Mouse (Mus musculus): ENCODE results near the gene Mnd1. TPM values are rescaled to one million over a fixed set of nuclear protein-coding genes. Genes with fewer than 3 reads are reported as not detected.

The Mnd1 gene
- polyA plus RNA-seq, 1 experiment from 2014 or later: 14.2 TPM

GRCm38 (mm10) chr3:84106106-84106505, 49.5 kb downstream of the Mnd1 start:
- DNase-seq (ENCODE audit: low spot score) (no peak), ATAC-seq (replicated peaks; ENCODE audit: low FRiP score) (no peak)
- Histone ChIP-seq H3K9me3 (ENCODE audit: control insufficient read depth, low read length) (no peaks in the 10 kb centered on the region), H3K4me1 (replicated peaks; ENCODE audit: control insufficient read depth, insufficient read depth, low read length) (no peaks in the 10 kb centered on the region), H3K27ac (ENCODE audit: low read depth, low read length) (no peak overlapping the region), H3K4me2 (no peak overlapping the region), H3K27me3 (replicated peaks; ENCODE audit: control insufficient read depth, insufficient read depth, low read length) (no peaks in the 10 kb centered on the region), H3K9ac (ENCODE audit: low read depth, low read length) (no peak overlapping the region), H3K36me3 (ENCODE audit: control insufficient read depth, insufficient read depth, low read length) (no peaks in the 10 kb centered on the region), H3K4me3 (ENCODE audit: low read depth, low read length) (no peak overlapping the region)
- WGBS: 80% methylated on average over 2 of the region's 2 CpGs

DNA sequence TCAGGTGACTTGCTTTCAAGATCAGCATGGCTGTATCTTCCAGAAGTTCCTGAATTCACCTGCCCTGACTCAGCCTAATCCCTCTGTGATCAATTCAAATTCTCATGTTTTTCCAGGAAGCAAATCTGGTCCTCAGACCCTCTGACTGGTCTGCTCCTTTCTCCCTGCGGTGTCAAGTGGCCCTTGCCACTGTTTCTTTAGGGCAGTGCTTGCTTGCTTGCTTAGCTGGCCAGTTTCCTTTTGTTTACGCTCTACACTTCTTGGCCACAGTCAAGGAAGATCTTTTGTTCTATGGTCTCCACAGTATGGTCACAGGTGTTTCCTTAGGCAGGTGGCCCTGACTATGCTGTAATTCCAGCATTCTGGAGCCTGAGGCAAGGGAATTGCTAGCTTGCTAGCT, 52.0 kb downstream of the Mnd1 start:
- Histone ChIP-seq H3K9ac (ENCODE audit: low read depth, low read length) (no peak overlapping the region), H3K4me2 (no peak overlapping the region), H3K27me3 (replicated peaks; ENCODE audit: control insufficient read depth, insufficient read depth, low read length) (no peaks in the 10 kb centered on the region), H3K9me3 (ENCODE audit: control insufficient read depth, low read length) (no peaks in the 10 kb centered on the region), H3K36me3 (ENCODE audit: control insufficient read depth, insufficient read depth, low read length) (no peaks in the 10 kb centered on the region), H3K4me1 (replicated peaks; ENCODE audit: control insufficient read depth, insufficient read depth, low read length) (no peaks in the 10 kb centered on the region), H3K27ac (ENCODE audit: low read depth, low read length) (no peak overlapping the region), H3K4me3 (ENCODE audit: low read depth, low read length) (no peak overlapping the region)
- ATAC-seq (replicated peaks; ENCODE audit: low FRiP score) (no peak), DNase-seq (ENCODE audit: low spot score) (no peak)
- 76% methylated on average over 2 of the region's 2 CpGs for WGBS

- no peak overlapping the region for H3K27ac ChIP-seq (ENCODE audit: low read depth, low read length)
- H3K4me1 ChIP-seq (replicated peaks; ENCODE audit: control insufficient read depth, insufficient read depth, low read length): no peaks in the 10 kb centered on the region
- WGBS: 92% methylated on average over 2 of the region's 2 CpGs
- no peak for ATAC-seq (replicated peaks; ENCODE audit: low FRiP score)
- H3K4me3 ChIP-seq (ENCODE audit: low read depth, low read length): no peak overlapping the region
- no peaks in the 10 kb centered on the region for H3K27me3 ChIP-seq (replicated peaks; ENCODE audit: control insufficient read depth, insufficient read depth, low read length)
- H3K36me3 ChIP-seq (ENCODE audit: control insufficient read depth, insufficient read depth, low read length): no peaks in the 10 kb centered on the region
- H3K9me3 ChIP-seq (ENCODE audit: control insufficient read depth, low read length): no peaks in the 10 kb centered on the region
- H3K4me2 ChIP-seq: no peak overlapping the region
- no peak for DNase-seq (ENCODE audit: low spot score)
- no peak overlapping the region for H3K9ac ChIP-seq (ENCODE audit: low read depth, low read length)
These were observed 62.7 kb downstream of the Mnd1 start for GRCm38 (mm10) chr3:84092875-84093274.

GRCm38 (mm10) chr3:84090982-84091381, 64.6 kb downstream of the Mnd1 start:
- 35% methylated on average over 2 of the region's 2 CpGs for WGBS
- peak; percentile 60; the same call in 1 of the 2 replicates for ATAC-seq (replicated peaks; ENCODE audit: low FRiP score)

GRCm38 (mm10) chr3:84086921-84087320, 68.7 kb downstream of the Mnd1 start:
- no peak overlapping the region for H3K27ac ChIP-seq (ENCODE audit: low read depth, low read length)
- H3K9me3 ChIP-seq (ENCODE audit: control insufficient read depth, low read length): no peaks in the 10 kb centered on the region; the same call in 1 of the 2 replicates
- no peaks in the 10 kb centered on the region for H3K36me3 ChIP-seq (ENCODE audit: control insufficient read depth, insufficient read depth, low read length)
- WGBS: 85% methylated on average over 2 of the region's 2 CpGs
- no peak overlapping the region for H3K4me3 ChIP-seq (ENCODE audit: low read depth, low read length)
- no peaks in the 10 kb centered on the region for H3K27me3 ChIP-seq (replicated peaks; ENCODE audit: control insufficient read depth, insufficient read depth, low read length)
- H3K4me2 ChIP-seq: no peak overlapping the region
- no peak for ATAC-seq (replicated peaks; ENCODE audit: low FRiP score)
- no peaks in the 10 kb centered on the region for H3K4me1 ChIP-seq (replicated peaks; ENCODE audit: control insufficient read depth, insufficient read depth, low read length)
- no peak overlapping the region for H3K9ac ChIP-seq (ENCODE audit: low read depth, low read length)
- DNase-seq (ENCODE audit: low spot score): no peak

More at GRCm38 (mm10) chr3:84090982-84091381, 64.6 kb downstream of the Mnd1 start:
- H3K36me3 ChIP-seq (ENCODE audit: control insufficient read depth, insufficient read depth, low read length): no peaks in the 10 kb centered on the region
- no peak overlapping the region for H3K9ac ChIP-seq (ENCODE audit: low read depth, low read length)
- no peak for DNase-seq (ENCODE audit: low spot score)
- no peaks in the 10 kb centered on the region for H3K9me3 ChIP-seq (ENCODE audit: control insufficient read depth, low read length)
- H3K27ac ChIP-seq (ENCODE audit: low read depth, low read length): no peak overlapping the region
- H3K4me2 ChIP-seq: no peak overlapping the region
- H3K4me3 ChIP-seq (ENCODE audit: low read depth, low read length): no peak overlapping the region
- no peaks in the 10 kb centered on the region for H3K27me3 ChIP-seq (replicated peaks; ENCODE audit: control insufficient read depth, insufficient read depth, low read length)
- H3K4me1 ChIP-seq (replicated peaks; ENCODE audit: control insufficient read depth, insufficient read depth, low read length): no peaks in the 10 kb centered on the region

DNA sequence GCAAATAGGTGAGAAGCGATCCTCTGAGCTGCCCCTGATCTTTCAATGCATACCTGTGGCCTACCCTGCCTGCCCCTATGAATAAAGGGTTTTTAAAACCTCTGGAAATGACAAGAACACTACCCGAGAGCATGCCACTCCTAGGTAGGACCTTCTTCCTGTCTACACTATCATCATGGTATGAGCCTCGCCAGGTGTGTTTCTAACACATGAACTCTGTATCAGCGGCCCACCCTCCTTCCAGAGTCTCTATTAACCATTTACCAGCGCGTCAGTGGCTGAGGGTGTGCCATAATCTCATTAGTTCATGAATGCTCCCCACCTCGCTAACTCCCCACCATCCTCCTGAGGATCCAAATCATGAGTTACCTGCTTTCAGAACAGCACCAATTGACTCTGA, 69.2 kb downstream of the Mnd1 start:
- no peak for DNase-seq (ENCODE audit: low spot score)
- H3K36me3 ChIP-seq (ENCODE audit: control insufficient read depth, insufficient read depth, low read length): no peaks in the 10 kb centered on the region
- H3K4me2 ChIP-seq: no peak overlapping the region
- H3K27me3 ChIP-seq (replicated peaks; ENCODE audit: control insufficient read depth, insufficient read depth, low read length): no peaks in the 10 kb centered on the region
- ATAC-seq (replicated peaks; ENCODE audit: low FRiP score): no peak
- H3K27ac ChIP-seq (ENCODE audit: low read depth, low read length): no peak overlapping the region
- no peak overlapping the region for H3K9ac ChIP-seq (ENCODE audit: low read depth, low read length)
- H3K9me3 ChIP-seq (ENCODE audit: control insufficient read depth, low read length): no peaks in the 10 kb centered on the region; the same call in 1 of the 2 replicates
- no peaks in the 10 kb centered on the region for H3K4me1 ChIP-seq (replicated peaks; ENCODE audit: control insufficient read depth, insufficient read depth, low read length)
- no peak overlapping the region for H3K4me3 ChIP-seq (ENCODE audit: low read depth, low read length)
- 81% methylated on average over 7 of the region's 7 CpGs for WGBS

GRCm38 (mm10) chr3:84085429-84085828, 70.2 kb downstream of the Mnd1 start:
- no peaks in the 10 kb centered on the region; the same call in 1 of the 2 replicates for H3K9me3 ChIP-seq (ENCODE audit: control insufficient read depth, low read length)
- no peaks in the 10 kb centered on the region for H3K36me3 ChIP-seq (ENCODE audit: control insufficient read depth, insufficient read depth, low read length)
- no peak overlapping the region for H3K4me2 ChIP-seq
- ATAC-seq (replicated peaks; ENCODE audit: low FRiP score) (no peak), DNase-seq (ENCODE audit: low spot score) (no peak)
- WGBS: 49% methylated on average over 9 of the region's 9 CpGs
- no peak overlapping the region for H3K27ac ChIP-seq (ENCODE audit: low read depth, low read length)
- H3K4me1 ChIP-seq (replicated peaks; ENCODE audit: control insufficient read depth, insufficient read depth, low read length): no peaks in the 10 kb centered on the region
- H3K27me3 ChIP-seq (replicated peaks; ENCODE audit: control insufficient read depth, insufficient read depth, low read length): no peaks in the 10 kb centered on the region
- H3K9ac ChIP-seq (ENCODE audit: low read depth, low read length): no peak overlapping the region
- H3K4me3 ChIP-seq (ENCODE audit: low read depth, low read length): no peak overlapping the region

DNA sequence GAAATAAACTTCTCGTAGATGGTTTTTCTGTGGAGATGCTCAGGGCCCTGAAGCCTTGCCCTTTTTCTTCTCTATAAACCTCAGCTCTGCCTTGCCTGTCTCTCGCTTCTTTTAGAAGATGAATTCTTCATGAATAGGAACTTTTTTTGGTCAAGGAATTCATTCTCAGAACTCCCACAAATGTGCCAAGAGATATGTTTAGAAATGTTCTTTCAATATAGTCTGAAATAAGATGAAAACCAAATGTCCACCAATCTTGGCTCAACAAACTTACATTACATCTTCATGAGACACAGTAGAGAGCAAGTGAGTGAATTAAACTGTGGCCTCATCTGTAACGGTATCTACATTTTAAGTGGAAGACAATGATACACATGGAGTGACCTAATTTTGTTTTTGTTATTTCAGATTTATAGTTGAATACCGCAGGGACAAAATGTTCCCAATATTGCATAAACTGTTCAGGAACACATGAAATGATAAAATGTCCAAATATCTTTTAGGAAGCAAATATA, 74.3 kb downstream of the Mnd1 start:
- ATAC-seq (replicated peaks; ENCODE audit: low FRiP score) (no peak), DNase-seq (ENCODE audit: low spot score) (no peak)
- no peak overlapping the region for H3K4me3 ChIP-seq (ENCODE audit: low read depth, low read length)
- H3K9ac ChIP-seq (ENCODE audit: low read depth, low read length): no peak overlapping the region
- H3K4me1 ChIP-seq (replicated peaks; ENCODE audit: control insufficient read depth, insufficient read depth, low read length): no peaks in the 10 kb centered on the region
- H3K36me3 ChIP-seq (ENCODE audit: control insufficient read depth, insufficient read depth, low read length): no peaks in the 10 kb centered on the region
- H3K27me3 ChIP-seq (replicated peaks; ENCODE audit: control insufficient read depth, insufficient read depth, low read length): no peaks in the 10 kb centered on the region
- H3K9me3 ChIP-seq (ENCODE audit: control insufficient read depth, low read length): no peaks in the 10 kb centered on the region; the same call in 1 of the 2 replicates
- whole genome bisulfite sequencing: 86% methylated on average over 4 of the region's 4 CpGs
- no peak overlapping the region for H3K27ac ChIP-seq (ENCODE audit: low read depth, low read length)
- H3K4me2 ChIP-seq: no peak overlapping the region

- H3K9ac ChIP-seq (ENCODE audit: low read depth, low read length): no peak overlapping the region
- H3K27ac ChIP-seq (ENCODE audit: low read depth, low read length): no peak overlapping the region
- H3K27me3 ChIP-seq (replicated peaks; ENCODE audit: control insufficient read depth, insufficient read depth, low read length): no peaks in the 10 kb centered on the region
- no peak overlapping the region for H3K4me3 ChIP-seq (ENCODE audit: low read depth, low read length)
- ATAC-seq (replicated peaks; ENCODE audit: low FRiP score): no peak
- no peaks in the 10 kb centered on the region; the same call in 1 of the 2 replicates for H3K9me3 ChIP-seq (ENCODE audit: control insufficient read depth, low read length)
- WGBS: 83% methylated on average over 7 of the region's 7 CpGs
- H3K4me1 ChIP-seq (replicated peaks; ENCODE audit: control insufficient read depth, insufficient read depth, low read length): no peaks in the 10 kb centered on the region
- no peaks in the 10 kb centered on the region for H3K36me3 ChIP-seq (ENCODE audit: control insufficient read depth, insufficient read depth, low read length)
- no peak for DNase-seq (ENCODE audit: low spot score)
- no peak overlapping the region for H3K4me2 ChIP-seq
These were observed 75.5 kb downstream of the Mnd1 start for GRCm38 (mm10) chr3:84080074-84080473.
